Comparison of ENCODE assay signal across 20 mouse cellular contexts in the genomic region with DNA sequence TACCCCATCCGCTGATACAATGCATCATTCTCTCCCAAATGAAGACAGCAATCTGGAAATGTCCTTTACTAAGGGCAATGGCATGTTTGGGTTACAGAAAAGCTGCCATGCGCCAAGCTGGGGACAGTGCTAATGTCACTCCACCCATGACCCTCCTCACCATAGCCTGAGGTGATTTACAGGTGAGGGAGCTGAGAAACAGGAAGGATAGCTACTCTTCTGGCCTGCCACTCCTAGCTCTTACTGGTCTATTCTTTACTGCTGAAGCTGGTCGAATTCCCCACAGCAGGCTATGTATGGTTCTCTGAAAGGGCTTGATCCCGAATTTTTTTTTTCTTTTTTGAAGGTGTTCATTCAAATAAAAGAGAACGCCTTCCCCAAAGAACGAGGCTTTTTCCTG.
DNase-seq lines count a peak whose midpoint lies in the region; ATAC-seq and TF ChIP-seq lines count a peak whose summit lies in the region.
"Had no signal": no experiment of that assay in that cellular context is flagged by ENCODE, and none has a peak within 500 bp of the region (broad histone marks: within the 10 kb centered on the region; RNA-seq: fewer than 3 reads in every experiment).

No protein-coding gene starts in this region.

- H3K9me3 ChIP-seq in forebrain, embryonic 10.5 days, result no peaks in the 10 kb centered on the region
- H3K9me3 ChIP-seq in forebrain, embryonic 13.5 days (replicated peaks), result no peaks in the 10 kb centered on the region
- H3K9me3 ChIP-seq in ES-E14 (ENCODE audit: control insufficient read depth, insufficient read depth, low read depth, low read length), result no peaks in the 10 kb centered on the region
- H3K9me3 ChIP-seq: heart, embryonic 10.5 days; hindbrain, embryonic 12.5 days; hindbrain, embryonic 15.5 days had no signal

- WGBS in forebrain, embryonic 10.5 days, result 26% methylated on average over 6 of the region's 6 CpGs
- WGBS in forebrain, embryonic 13.5 days, result 20% methylated on average over 6 of the region's 6 CpGs

- no peak overlapping the region for H3K4me3 ChIP-seq in forebrain, embryonic 10.5 days
- H3K4me3 ChIP-seq in forebrain, embryonic 13.5 days, result no peak overlapping the region
- H3K4me3 ChIP-seq in layer of hippocampus, adult 2 months, result no peak overlapping the region
- H3K4me3 ChIP-seq in ES-E14 (ENCODE audit: insufficient read depth in 1 of 2, low read depth in 1 of 2, low read length in 2 of 2, poor library complexity in 1 of 2, severe bottlenecking in 1 of 2), result no peak overlapping the region
- H3K4me3 ChIP-seq: heart, adult 2 months; heart, embryonic 10.5 days; hindbrain, embryonic 12.5 days; hindbrain, embryonic 15.5 days had no signal

- peak overlapping the region; percentile 62; the same call in 1 of the 2 replicates for H3K27ac ChIP-seq in forebrain, embryonic 10.5 days
- no peak overlapping the region for H3K27ac ChIP-seq in forebrain, embryonic 13.5 days
- H3K27ac ChIP-seq in layer of hippocampus, adult 2 months, result peak overlapping the region; percentile 10; the same call in 1 of the 2 replicates
- H3K27ac ChIP-seq in ES-E14 (ENCODE audit: insufficient read depth, low read depth, low read length, poor library complexity, severe bottlenecking), result 0 out of 2 replicates have a peak overlapping the region, but pooled peaks have one; percentile 47
- H3K27ac ChIP-seq: heart, adult 2 months; heart, embryonic 10.5 days; hindbrain, embryonic 12.5 days; hindbrain, embryonic 15.5 days had no signal

- in situ Hi-C loops in ES-E14 (cut with MboI; ENCODE audit: low sequenced_read_pairs in 2 of 2, unreplicated experiment in 2 of 2), result no loop called here

- ATAC-seq in forebrain, embryonic 13.5 days, result no peak
- ATAC-seq: forebrain, postnatal 0 days; intestine, postnatal 0 days had no signal

- TF ChIP-seq CTCF in layer of hippocampus, adult 2 months (conservative IDR thresholded peaks at IDR 0.05), result no peak
- TF ChIP-seq CTCF in brain, embryonic 14.5 days (IDR thresholded peaks at IDR 0.05; ENCODE audit: borderline replicate concordance, extremely low read depth, insufficient read depth, insufficient read length), result no peak

- H3K9ac ChIP-seq in forebrain, embryonic 13.5 days, result no peak overlapping the region
- H3K9ac ChIP-seq in ES-E14 (ENCODE audit: insufficient read depth, low read depth, low read length, poor library complexity, severe bottlenecking), result no peak overlapping the region
- H3K9ac ChIP-seq: forebrain, postnatal 0 days; hindbrain, embryonic 12.5 days; hindbrain, embryonic 15.5 days had no signal

- H3K4me2 ChIP-seq in forebrain, embryonic 13.5 days, result no peak overlapping the region
- H3K4me2 ChIP-seq: hindbrain, embryonic 12.5 days; hindbrain, embryonic 15.5 days had no signal

- DNase-seq in forebrain, embryonic 10.5 days (ENCODE audit: extremely low spot score, low spot score), result no peak
- no peak for DNase-seq in layer of hippocampus, adult 2 months (ENCODE audit: low spot score in 2 of 2)
- DNase-seq in layer of hippocampus, postnatal 10 days (ENCODE audit: low spot score in 2 of 2), result no peak
- DNase-seq in ES-E14 (ENCODE audit: low read depth, low spot score), result no peak
- peak; percentile 51 for DNase-seq in brain, embryonic 14.5 days (ENCODE audit: low read depth)
- DNase-seq in cerebellum, postnatal 36 days, result no peak
- DNase-seq in kidney, postnatal 25 days, result no peak
- DNase-seq: adrenal gland, adult 2 months; adrenal gland, postnatal 14 days; cerebellum, adult 11-12 months; cerebellum, adult 8-10 months; cerebellum, postnatal 10 days; forebrain, postnatal 0 days; gastrocnemius, postnatal 25 days; heart, adult 2 months had no signal

- H3K4me1 ChIP-seq in forebrain, embryonic 10.5 days, result peaks cover 53% of the 10 kb centered on the region
- peaks cover 54% of the 10 kb centered on the region for H3K4me1 ChIP-seq in forebrain, embryonic 13.5 days
- peaks cover 3 to 13% of the 10 kb centered on the region in 2 experiments for H3K4me1 ChIP-seq in ES-E14 (ENCODE audit: control insufficient read depth in 2 of 2, insufficient read depth in 2 of 2, low read length in 2 of 2, poor library complexity in 1 of 2)

- H3K36me3 ChIP-seq in forebrain, embryonic 10.5 days (replicated peaks), result no peaks in the 10 kb centered on the region; the same call in 1 of the 2 replicates
- no peaks in the 10 kb centered on the region for H3K36me3 ChIP-seq in forebrain, embryonic 13.5 days (ENCODE audit: poor library complexity, severe bottlenecking)
- H3K36me3 ChIP-seq in ES-E14 (ENCODE audit: control insufficient read depth, insufficient read depth, low read length, poor library complexity, severe bottlenecking), result no peaks in the 10 kb centered on the region
- H3K36me3 ChIP-seq: heart, embryonic 10.5 days; hindbrain, embryonic 12.5 days; hindbrain, embryonic 15.5 days had no signal

- no peak for TF ChIP-seq POLR2A in brain, embryonic 14.5 days (IDR thresholded peaks at IDR 0.05; ENCODE audit: borderline replicate concordance, extremely low read depth, insufficient read depth, insufficient read length, poor library complexity, severe bottlenecking)

- no peaks in the 10 kb centered on the region for H3K27me3 ChIP-seq in forebrain, embryonic 10.5 days (ENCODE audit: poor library complexity, severe bottlenecking)
- H3K27me3 ChIP-seq in forebrain, embryonic 13.5 days, result no peaks in the 10 kb centered on the region
- H3K27me3 ChIP-seq: hindbrain, embryonic 12.5 days; hindbrain, embryonic 15.5 days had no signal

TF ChIP-seq in ES-E14, 5 proteins besides CTCF, POLR2A, EP300 and RAD21:
- TF ChIP-seq CHD2 (IDR thresholded peaks at IDR 0.05; ENCODE audit: low read depth, low read length), result no peak
- no peak for TF ChIP-seq HCFC1 (IDR thresholded peaks at IDR 0.05; ENCODE audit: borderline replicate concordance, insufficient read depth, low read length)
TF ChIP-seq in ES-E14: peak in this region for 0.
